Mouse (Mus musculus) liver, embryonic 11.5 days (tissue): ENCODE results near the gene Btbd17. TPM values are rescaled to one million over a fixed set of nuclear protein-coding genes. Genes with fewer than 3 reads are reported as not detected.

Source experiments
- ATAC-seq: fragments of 200-750 bp; cut with Nextera tagmentation; replicated peaks from 2 replicates; pipeline ENCODE4 v1.8.0; 2017; ENCODE audit warnings: moderate number of reproducible peaks, mild to moderate bottlenecking, moderate TSS enrichment, moderate library complexity; ENCODE audit not compliant: low FRiP score
- DNase-seq: peaks from one replicate; pipeline ENCODE4 v3.0.0-alpha.2; 2017; ENCODE audit warnings: low spot score
- H3K27ac ChIP-seq: fragments of 300-500 bp; sonication (generic); 2 replicates; pipeline ENCODE4 v1.5.1; 2014; ENCODE audit warnings: mild to moderate bottlenecking, low read depth, low read length, control low read depth
- H3K27me3 ChIP-seq: fragments of 300-500 bp; sonication (generic); replicated peaks from 2 replicates; pipeline ENCODE4 v1.6.1; 2014; ENCODE audit warnings: low read length, mixed read lengths; ENCODE audit not compliant: control insufficient read depth, insufficient read depth
- H3K36me3 ChIP-seq: fragments of 300-500 bp; sonication (generic); 2 replicates; pipeline ENCODE4 v1.6.1; 2014; ENCODE audit warnings: mild to moderate bottlenecking, low read length, moderate library complexity, mixed read lengths; ENCODE audit not compliant: control insufficient read depth, insufficient read depth
- H3K4me1 ChIP-seq: fragments of 300-500 bp; sonication (generic); replicated peaks from 2 replicates; pipeline ENCODE4 v1.6.1; 2014; ENCODE audit warnings: low read length, mixed read lengths; ENCODE audit not compliant: control insufficient read depth, insufficient read depth
- H3K4me2 ChIP-seq: fragments of 300-500 bp; sonication (generic); 2 replicates; pipeline ENCODE4 v1.6.1; 2014; ENCODE audit warnings: mild to moderate bottlenecking, control low read depth, moderate library complexity
- H3K4me3 ChIP-seq: fragments of 300-500 bp; sonication (generic); 2 replicates; pipeline ENCODE4 v1.5.1; 2014; ENCODE audit warnings: low read depth, low read length, control low read depth
- H3K9ac ChIP-seq: fragments of 300-500 bp; sonication (generic); 2 replicates; pipeline ENCODE4 v1.6.1; 2014; ENCODE audit warnings: low read depth, low read length, control low read depth
- H3K9me3 ChIP-seq: fragments of 300-500 bp; sonication (generic); 2 replicates; pipeline ENCODE4 v1.6.1; 2016; ENCODE audit warnings: low read length, inconsistent platforms, mixed read lengths; ENCODE audit not compliant: control insufficient read depth
- WGBS: fragments of 180-500 bp; shearing (Covaris S2); extraction: QIAGEN DNeasy Blood & Tissue Kit; methylation state at CpG from one replicate; pipeline ENCODE4 v1.1.7; 2014; 5-methylcytosine and 5-hydroxymethylcytosine counted together
- polyA plus RNA-seq: library from polyadenylated mRNA; unstranded; fragments of >200 nt; fragmentation: Nextera tagmentation; extraction: Ambion mirVana; gene quantifications from 2 replicates; pipeline ENCODE4 v1.2.1, GENCODE M21; 2014

Gene Btbd17
- polyA plus RNA-seq, 1 experiment from 2014 or later = 0.10 TPM

DNA sequence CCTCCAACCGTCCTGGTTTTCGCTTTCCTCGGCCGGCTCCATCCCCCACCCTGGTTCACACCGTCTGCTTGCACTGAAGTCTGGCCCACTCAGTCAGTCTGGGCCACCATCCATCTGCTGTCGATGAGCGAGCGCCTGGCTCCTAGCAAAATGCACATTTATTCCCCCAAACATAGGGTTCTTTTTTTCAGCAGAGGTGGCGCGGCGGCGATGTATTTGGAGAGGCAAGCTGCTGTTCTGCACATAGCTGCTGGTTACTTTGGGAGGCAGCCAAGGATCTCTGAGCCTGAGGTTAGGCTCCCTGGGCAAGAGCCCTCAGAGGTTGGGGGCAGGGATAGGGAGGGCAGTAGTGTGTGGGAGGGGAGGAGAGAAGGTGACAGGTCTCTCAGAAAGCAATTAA lies 27.0 kb upstream of the Btbd17 start:
- ATAC-seq (no peak), DNase-seq (no peak)
- Histone ChIP-seq H3K4me2 (no peak overlapping the region), H3K36me3 (no peaks in the 10 kb centered on the region), H3K27me3 (no peaks in the 10 kb centered on the region), H3K9me3 (no peaks in the 10 kb centered on the region), H3K9ac (no peak overlapping the region), H3K27ac (no peak overlapping the region), H3K4me1 (peaks cover 11% of the 10 kb centered on the region), H3K4me3 (no peak overlapping the region)
- 73% methylated on average over 12 of the region's 12 CpGs for WGBS

DNA sequence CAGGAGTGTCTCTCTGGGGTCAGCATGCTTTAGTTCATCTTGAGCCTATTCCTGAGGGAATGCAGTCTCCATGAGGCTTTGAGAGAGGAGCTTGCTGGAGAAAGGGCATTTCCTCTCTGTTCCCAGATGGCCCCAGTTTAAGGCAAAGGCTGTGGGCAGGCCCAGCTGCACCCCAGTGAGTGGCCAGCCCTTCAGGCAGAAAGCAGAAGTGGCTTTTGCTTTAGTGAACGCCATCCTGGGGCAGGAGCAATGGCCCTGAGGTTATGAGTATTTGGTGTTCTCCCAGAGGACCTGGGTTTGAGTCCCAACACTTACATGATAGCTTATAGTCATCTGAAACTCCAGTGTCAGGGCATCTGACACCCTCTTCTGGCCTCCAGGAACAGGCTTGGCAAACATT lies 25.6 kb upstream of the Btbd17 start:
- Histone ChIP-seq H3K4me2 (no peak overlapping the region), H3K27ac (no peak overlapping the region), H3K9ac (no peak overlapping the region), H3K36me3 (no peaks in the 10 kb centered on the region), H3K4me3 (no peak overlapping the region), H3K27me3 (no peaks in the 10 kb centered on the region), H3K9me3 (no peaks in the 10 kb centered on the region), H3K4me1 (peaks cover 3% of the 10 kb centered on the region)
- ATAC-seq = no peak
- DNase-seq = no peak
- 32% methylated on average over 1 of the region's 1 CpGs for WGBS

DNA sequence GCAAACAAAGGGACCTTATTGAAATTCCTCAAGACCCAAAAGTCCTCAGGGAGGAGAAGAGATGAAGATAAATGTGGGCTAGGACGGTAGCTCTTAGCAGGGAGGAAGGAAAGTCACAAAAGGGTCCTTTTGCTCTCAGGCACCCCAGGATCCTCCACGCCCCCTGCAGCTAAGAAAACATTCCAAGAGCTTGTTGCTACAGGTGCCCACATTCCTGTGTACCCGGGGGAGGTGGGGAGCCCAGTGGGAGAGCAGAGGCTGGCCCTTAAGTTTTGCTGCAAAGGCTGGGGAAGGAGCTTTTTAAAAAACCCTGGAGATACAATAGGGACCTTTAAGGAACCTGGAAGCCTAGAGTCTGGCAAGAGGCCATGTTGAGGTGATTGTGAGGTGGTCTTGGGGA lies 24.7 kb upstream of the Btbd17 start:
- ATAC-seq = no peak
- H3K4me3 ChIP-seq = no peak overlapping the region
- no peak for DNase-seq
- H3K9me3 ChIP-seq = no peaks in the 10 kb centered on the region
- H3K27me3 ChIP-seq = no peaks in the 10 kb centered on the region
- no peaks in the 10 kb centered on the region for H3K36me3 ChIP-seq
- WGBS = 49% methylated on average over 3 of the region's 3 CpGs
- H3K4me1 ChIP-seq = no peaks in the 10 kb centered on the region
- no peak overlapping the region for H3K9ac ChIP-seq
- H3K27ac ChIP-seq = no peak overlapping the region
- no peak overlapping the region for H3K4me2 ChIP-seq

DNA sequence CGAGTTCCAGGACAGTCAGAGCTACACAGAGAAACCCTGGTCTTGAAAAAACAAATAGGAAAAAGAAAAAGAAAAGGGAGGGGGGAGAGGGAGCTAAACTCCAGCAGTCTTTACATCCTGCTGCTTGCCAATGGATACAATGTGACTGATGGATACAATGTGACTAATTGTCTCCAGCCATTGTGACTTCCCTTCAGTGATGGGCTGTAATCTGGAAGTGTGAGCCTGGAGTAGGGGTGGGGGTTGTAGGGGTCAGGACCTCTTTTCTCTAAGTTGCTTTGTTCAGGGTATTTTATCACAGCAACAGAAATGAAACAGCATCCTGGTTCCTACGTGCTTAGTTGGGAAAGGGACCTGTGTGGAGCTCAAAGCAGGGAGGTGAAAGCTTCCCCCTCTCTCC lies 23.4 kb upstream of the Btbd17 start:
- Histone ChIP-seq H3K4me3 (no peak overlapping the region), H3K9ac (no peak overlapping the region), H3K4me1 (no peaks in the 10 kb centered on the region), H3K27me3 (no peaks in the 10 kb centered on the region), H3K9me3 (no peaks in the 10 kb centered on the region), H3K27ac (no peak overlapping the region), H3K36me3 (no peaks in the 10 kb centered on the region), H3K4me2 (no peak overlapping the region)
- ATAC-seq (no peak), DNase-seq (no peak)
- WGBS = 50% methylated on average over 2 of the region's 2 CpGs

DNA sequence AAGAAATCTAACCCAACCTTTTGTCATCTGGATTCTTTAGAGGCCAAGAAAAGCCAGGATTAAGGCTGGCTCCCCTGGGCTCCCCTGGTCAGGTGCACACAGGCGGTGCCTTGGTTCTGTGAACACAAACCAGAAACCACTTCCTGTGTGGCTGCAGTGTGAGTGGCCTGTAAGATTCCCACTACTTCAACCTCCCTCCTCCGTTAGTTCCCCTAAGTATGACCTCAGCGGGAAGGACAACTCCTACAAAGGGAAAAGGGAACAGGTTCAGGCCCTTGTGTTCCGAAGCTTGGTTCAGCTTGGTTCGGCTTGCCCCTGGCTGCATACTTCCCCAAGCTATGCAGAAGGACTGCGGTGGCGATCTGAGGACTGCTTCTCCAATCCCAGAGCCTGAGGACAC lies 22.4 kb upstream of the Btbd17 start:
- Histone ChIP-seq H3K27ac (no peak overlapping the region), H3K27me3 (no peaks in the 10 kb centered on the region), H3K4me3 (no peak overlapping the region), H3K36me3 (no peaks in the 10 kb centered on the region), H3K4me2 (no peak overlapping the region), H3K9me3 (no peaks in the 10 kb centered on the region), H3K9ac (no peak overlapping the region), H3K4me1 (no peaks in the 10 kb centered on the region)
- no peak for ATAC-seq
- no peak for DNase-seq
- 67% methylated on average over 7 of the region's 7 CpGs for WGBS

DNA sequence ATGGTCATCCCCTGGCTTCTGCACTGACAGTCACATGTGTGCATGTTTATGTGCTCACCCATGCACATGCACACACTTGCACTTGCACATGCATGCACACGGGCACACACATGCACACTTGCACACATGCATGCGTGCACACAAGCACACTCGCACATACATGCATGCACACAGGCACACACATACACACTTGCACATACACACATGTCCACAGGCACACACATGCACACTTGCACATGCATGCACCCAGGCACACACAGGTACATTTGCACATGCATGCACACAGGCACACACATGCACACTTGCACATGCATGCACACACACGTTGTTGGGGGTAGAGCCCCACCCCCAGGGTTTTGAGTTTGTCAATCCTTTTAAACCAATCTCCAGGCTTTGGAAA lies 21.2 kb upstream of the Btbd17 start:
- H3K4me3 ChIP-seq = no peak overlapping the region
- no peaks in the 10 kb centered on the region for H3K36me3 ChIP-seq
- ATAC-seq (no peak), DNase-seq (no peak)
- H3K27ac ChIP-seq = no peak overlapping the region
- H3K9me3 ChIP-seq = no peaks in the 10 kb centered on the region
- H3K9ac ChIP-seq = no peak overlapping the region
- no peaks in the 10 kb centered on the region for H3K27me3 ChIP-seq
- no peaks in the 10 kb centered on the region for H3K4me1 ChIP-seq
- no peak overlapping the region for H3K4me2 ChIP-seq
- WGBS = 85% methylated on average over 4 of the region's 4 CpGs

DNA sequence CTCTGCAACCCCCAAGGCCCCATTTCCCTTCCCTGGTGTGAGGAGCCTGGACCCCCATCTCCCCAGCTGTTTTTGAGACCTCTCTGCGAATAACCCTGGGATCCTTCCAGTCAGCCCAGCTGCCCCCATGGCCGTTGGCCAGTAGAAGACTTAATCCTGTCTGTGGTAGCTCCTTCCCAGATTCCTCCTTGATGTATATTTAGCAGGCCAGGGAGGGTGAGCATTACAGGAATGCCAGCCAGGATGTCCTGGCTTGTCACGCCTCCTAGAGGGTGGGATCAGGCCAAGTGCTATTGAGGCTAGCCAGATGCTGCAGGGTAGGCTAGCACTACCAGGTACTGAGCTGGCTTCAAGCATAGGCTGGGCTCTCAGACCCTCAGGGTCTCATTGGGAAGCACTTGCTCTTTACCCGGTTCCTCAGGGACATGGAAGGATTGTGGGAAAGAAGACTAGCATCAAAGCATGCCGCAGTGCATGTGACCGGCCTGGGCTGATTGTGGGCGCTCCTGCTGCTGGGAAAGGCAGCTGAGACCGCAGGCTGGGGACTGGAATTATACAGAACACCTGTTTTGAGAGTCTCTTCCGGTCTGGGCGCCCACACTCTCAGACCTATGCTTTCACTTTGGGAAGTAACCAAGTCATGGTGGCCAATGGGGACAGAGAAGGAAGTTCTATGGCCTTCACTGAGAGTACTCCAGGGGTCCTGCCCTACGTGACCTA lies 19.3 kb upstream of the Btbd17 start:
- no peak for DNase-seq

DNA sequence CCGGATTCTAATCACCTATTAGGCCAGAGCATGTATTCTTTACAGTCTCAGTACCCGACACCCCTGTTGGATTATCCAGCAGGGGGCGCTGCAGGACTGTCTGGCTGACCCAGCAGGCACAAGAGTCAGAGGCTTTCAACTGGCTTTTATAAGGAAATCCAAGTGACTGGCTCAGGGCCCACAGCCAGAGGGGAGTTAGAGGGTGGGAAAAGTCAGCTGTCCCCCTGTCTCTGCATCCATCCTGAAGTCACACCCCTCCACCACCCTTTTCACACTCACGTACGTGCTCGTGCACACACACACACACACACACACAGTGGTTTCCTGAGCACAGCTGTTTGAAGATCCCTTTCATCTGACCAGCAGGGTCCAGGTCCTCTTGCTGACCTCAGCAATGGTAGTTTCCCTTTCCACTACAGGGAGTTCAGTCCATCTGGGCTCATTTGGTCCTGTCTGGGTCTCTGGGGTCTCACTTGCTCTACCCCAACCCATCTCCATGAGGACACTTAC lies 17.0 kb upstream of the Btbd17 start:
- DNase-seq = peak; percentile 90
- H3K27ac ChIP-seq = no peak overlapping the region

More for the DNA sequence above, 19.3 kb upstream of the Btbd17 start:
- H3K27ac ChIP-seq = no peak overlapping the region
- WGBS = 66% methylated on average over 11 of the region's 11 CpGs
- H3K9ac ChIP-seq = no peak overlapping the region
- H3K36me3 ChIP-seq = no peaks in the 10 kb centered on the region
- no peak overlapping the region for H3K4me3 ChIP-seq
- no peaks in the 10 kb centered on the region for H3K4me1 ChIP-seq
- H3K27me3 ChIP-seq = no peaks in the 10 kb centered on the region
- H3K9me3 ChIP-seq = no peaks in the 10 kb centered on the region
- H3K4me2 ChIP-seq = no peak overlapping the region
- no peak for ATAC-seq

DNA sequence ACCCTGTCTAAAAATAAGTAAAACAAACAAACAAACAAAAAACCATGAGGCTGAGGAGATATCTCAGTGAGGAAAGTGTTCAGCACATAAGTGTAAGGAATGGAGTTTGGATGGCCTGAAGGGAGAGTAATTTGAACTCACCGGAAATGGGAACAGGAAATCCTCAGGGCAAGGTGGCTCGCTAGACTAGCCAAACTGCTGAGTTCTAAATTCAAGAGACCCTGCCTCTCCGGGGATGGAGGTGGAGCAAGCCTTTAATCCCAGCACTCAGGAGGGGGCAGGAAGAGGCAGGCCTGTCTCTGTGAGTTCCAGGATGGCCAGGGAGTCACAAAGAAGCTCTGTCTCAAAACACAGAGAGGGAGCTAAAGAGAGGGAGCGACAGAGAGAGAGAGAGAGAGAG lies 14.6 kb upstream of the Btbd17 start:
- ATAC-seq (no peak), DNase-seq (no peak)
- Histone ChIP-seq H3K27ac (no peak overlapping the region), H3K36me3 (no peaks in the 10 kb centered on the region), H3K4me1 (peaks cover 9% of the 10 kb centered on the region), H3K27me3 (no peaks in the 10 kb centered on the region), H3K4me2 (no peak overlapping the region), H3K9me3 (no peaks in the 10 kb centered on the region), H3K4me3 (no peak overlapping the region), H3K9ac (no peak overlapping the region)
- 26% methylated on average over 4 of the region's 4 CpGs for WGBS

More for the DNA sequence above, 17.0 kb upstream of the Btbd17 start:
- no peaks in the 10 kb centered on the region for H3K36me3 ChIP-seq
- no peaks in the 10 kb centered on the region for H3K9me3 ChIP-seq
- 13% methylated on average over 6 of the region's 6 CpGs for WGBS
- H3K4me1 ChIP-seq = 0 out of 2 replicates have a peak, but pooled peaks cover 5% of the 10 kb centered on the region
- H3K4me2 ChIP-seq = no peak overlapping the region
- peak; percentile 63 for ATAC-seq
- H3K9ac ChIP-seq = no peak overlapping the region
- H3K27me3 ChIP-seq = no peaks in the 10 kb centered on the region
- no peak overlapping the region for H3K4me3 ChIP-seq
